Comparison of ENCODE assay signal across 11 mouse cellular contexts in the genomic region with DNA sequence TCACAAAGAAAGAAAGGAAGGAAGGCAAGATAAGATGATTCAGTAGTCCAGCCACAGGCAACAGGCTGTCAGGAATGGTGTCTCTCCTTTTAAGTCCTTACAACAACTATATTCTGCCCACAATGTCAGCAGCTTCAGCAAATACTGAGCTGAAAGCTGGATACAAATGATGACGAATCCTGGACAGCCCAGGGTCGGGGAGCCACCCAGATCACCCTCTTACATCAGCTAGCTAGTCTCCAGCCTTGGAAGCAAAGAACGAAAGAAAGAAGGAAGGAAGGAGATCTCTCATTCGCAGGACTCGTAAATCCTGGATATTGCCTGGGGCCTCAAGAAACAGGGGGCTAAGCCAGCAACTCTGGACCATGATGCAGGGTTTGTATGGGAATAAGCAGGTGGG. TPM values are rescaled to one million over a fixed set of nuclear protein-coding genes. Genes with fewer than 3 reads are reported as not detected.
"Had no signal": no experiment of that assay in that cellular context is flagged by ENCODE, and none has a peak within 500 bp of the region (broad histone marks: within the 10 kb centered on the region; RNA-seq: fewer than 3 reads in every experiment).

No protein-coding gene starts in this region.

- H3K36me3 ChIP-seq: liver, embryonic 13.5 days; midbrain, embryonic 12.5 days; midbrain, embryonic 15.5 days had no signal

- H3K27ac ChIP-seq: kidney, postnatal 0 days; liver, embryonic 13.5 days; macrophage; midbrain, embryonic 12.5 days; midbrain, embryonic 15.5 days had no signal

- H3K9me3 ChIP-seq: liver, embryonic 13.5 days; midbrain, embryonic 12.5 days; midbrain, embryonic 15.5 days had no signal

- ATAC-seq: midbrain, embryonic 15.5 days had no signal

- H3K9ac ChIP-seq: liver, embryonic 13.5 days; midbrain, embryonic 12.5 days; midbrain, embryonic 15.5 days had no signal

- H3K4me3 ChIP-seq: liver, embryonic 13.5 days; midbrain, embryonic 12.5 days; midbrain, embryonic 15.5 days had no signal

- DNase-seq: kidney, adult 2 months; kidney, postnatal 25 days; left cerebral cortex, postnatal 4 days; liver, embryonic 13.5 days; lung, adult 2 months; thymus, adult 18-20 months; thymus, postnatal 36 days had no signal

- H3K4me2 ChIP-seq: liver, embryonic 13.5 days; midbrain, embryonic 12.5 days; midbrain, embryonic 15.5 days had no signal

- H3K27me3 ChIP-seq: midbrain, embryonic 12.5 days; midbrain, embryonic 15.5 days had no signal

RNA-seq across cellular contexts. Expression of gene Clmn, which starts 44.8 kb away (rescaled TPM):
- polyA plus RNA-seq: macrophage had no signal
